Mouse (Mus musculus): ENCODE results near the gene Atp6v0d1. TPM values are rescaled to one million over a fixed set of nuclear protein-coding genes. Genes with fewer than 3 reads are reported as not detected.
A peak's percentile ranks its signal among the peaks of the same experiment; 100 is the strongest.

The Atp6v0d1 gene
- polyA plus RNA-seq, 1 experiment from 2014 or later, result 92.7 TPM

DNA sequence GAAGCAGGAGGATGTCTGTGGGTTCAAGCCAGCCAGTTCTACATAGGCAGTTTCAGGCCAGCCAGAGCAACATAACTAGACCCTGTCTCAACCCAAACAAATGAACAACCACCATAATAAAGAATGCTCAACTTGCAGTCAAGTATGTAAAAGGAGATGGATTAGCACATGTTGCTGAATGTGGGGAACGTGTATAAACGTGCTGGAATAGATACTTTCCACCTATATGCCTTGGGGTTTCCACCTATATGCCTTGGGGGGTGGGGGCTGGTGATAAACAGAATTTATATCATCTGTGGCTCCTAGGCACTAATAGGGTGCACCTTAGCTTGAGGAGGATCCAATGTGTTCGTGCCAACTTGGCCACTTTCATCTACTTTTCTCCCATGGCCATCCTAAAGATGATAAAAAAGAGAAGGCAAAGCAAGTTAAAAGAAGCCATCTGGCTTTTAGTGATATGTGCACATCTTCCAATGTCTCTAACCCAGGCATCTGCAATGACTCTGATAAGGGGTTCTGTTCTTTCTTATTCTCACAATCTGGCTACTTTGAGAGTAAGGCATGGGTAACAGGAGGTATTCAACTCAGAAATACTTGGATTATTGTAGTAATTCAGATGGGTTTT, 23.7 kb downstream of the Atp6v0d1 start:
- H3K27me3 ChIP-seq (replicated peaks; ENCODE audit: control insufficient read depth, insufficient read depth, low read length), result no peaks in the 10 kb centered on the region
- no peak overlapping the region for H3K9ac ChIP-seq (ENCODE audit: low read depth, low read length)
- DNase-seq (ENCODE audit: low spot score) (no peak), ATAC-seq (ENCODE audit: low read depth) (no peak)
- H3K4me1 ChIP-seq (ENCODE audit: control insufficient read depth, insufficient read depth, low read length), result 0 out of 2 replicates have a peak, but pooled peaks cover 13% of the 10 kb centered on the region
- WGBS, result 81% methylated on average over 3 of the region's 3 CpGs
- no peak overlapping the region for H3K4me2 ChIP-seq (ENCODE audit: low read depth, low read length)
- no peak overlapping the region for H3K4me3 ChIP-seq (ENCODE audit: low read depth, low read length)
- peaks cover 32% of the 10 kb centered on the region for H3K36me3 ChIP-seq (ENCODE audit: control insufficient read depth, insufficient read depth, low read length)
- H3K9me3 ChIP-seq (ENCODE audit: control insufficient read depth, low read length), result no peaks in the 10 kb centered on the region
- H3K27ac ChIP-seq (replicated peaks; ENCODE audit: low read depth, low read length), result no peak overlapping the region

DNA sequence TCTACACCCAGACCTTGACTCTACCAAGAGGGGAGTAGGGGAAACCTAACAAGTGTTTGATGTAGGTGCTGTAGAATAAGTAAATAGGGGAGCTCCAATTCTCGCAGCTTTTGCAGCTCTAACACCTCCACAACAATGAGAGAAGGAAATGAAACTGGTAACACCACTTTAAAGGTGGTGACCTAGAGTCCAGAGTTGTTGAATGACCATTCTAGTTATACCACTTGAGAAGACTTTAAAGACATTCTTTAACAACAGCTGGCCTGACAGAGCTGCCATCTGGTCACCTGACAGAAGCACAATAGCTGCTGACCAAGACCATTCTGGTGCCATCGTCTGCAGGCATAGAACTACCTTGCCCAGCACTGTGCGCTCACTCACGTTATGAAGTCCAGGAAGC, 26.9 kb downstream of the Atp6v0d1 start:
- WGBS, result 87% methylated on average over 4 of the region's 4 CpGs
- Histone ChIP-seq H3K9me3 (ENCODE audit: control insufficient read depth, low read length) (no peaks in the 10 kb centered on the region), H3K4me1 (ENCODE audit: control insufficient read depth, insufficient read depth, low read length) (no peaks in the 10 kb centered on the region), H3K4me2 (ENCODE audit: low read depth, low read length) (no peak overlapping the region), H3K27ac (replicated peaks; ENCODE audit: low read depth, low read length) (no peak overlapping the region), H3K36me3 (ENCODE audit: control insufficient read depth, insufficient read depth, low read length) (peaks cover 49% of the 10 kb centered on the region), H3K4me3 (ENCODE audit: low read depth, low read length) (no peak overlapping the region), H3K27me3 (replicated peaks; ENCODE audit: control insufficient read depth, insufficient read depth, low read length) (no peaks in the 10 kb centered on the region), H3K9ac (ENCODE audit: low read depth, low read length) (no peak overlapping the region)
- DNase-seq (ENCODE audit: low spot score), result no peak
- ATAC-seq (ENCODE audit: low read depth), result no peak

- H3K27me3 ChIP-seq (replicated peaks; ENCODE audit: control insufficient read depth, insufficient read depth, low read length), result no peaks in the 10 kb centered on the region
- H3K4me3 ChIP-seq (ENCODE audit: low read depth, low read length), result no peak overlapping the region
- no peak overlapping the region for H3K27ac ChIP-seq (replicated peaks; ENCODE audit: low read depth, low read length)
- WGBS, result 90% methylated on average over 6 of the region's 6 CpGs
- no peak overlapping the region for H3K4me2 ChIP-seq (ENCODE audit: low read depth, low read length)
- peaks cover 3% of the 10 kb centered on the region; the same call in 1 of the 2 replicates for H3K4me1 ChIP-seq (ENCODE audit: control insufficient read depth, insufficient read depth, low read length)
- no peak overlapping the region for H3K9ac ChIP-seq (ENCODE audit: low read depth, low read length)
- no peaks in the 10 kb centered on the region for H3K9me3 ChIP-seq (ENCODE audit: control insufficient read depth, low read length)
- no peak for ATAC-seq (ENCODE audit: low read depth)
- peaks cover 49% of the 10 kb centered on the region for H3K36me3 ChIP-seq (ENCODE audit: control insufficient read depth, insufficient read depth, low read length)
- no peak for DNase-seq (ENCODE audit: low spot score)
Measured at GRCm38 (mm10) chr8:105537011-105537677, 28.7 kb downstream of the Atp6v0d1 start.

DNA sequence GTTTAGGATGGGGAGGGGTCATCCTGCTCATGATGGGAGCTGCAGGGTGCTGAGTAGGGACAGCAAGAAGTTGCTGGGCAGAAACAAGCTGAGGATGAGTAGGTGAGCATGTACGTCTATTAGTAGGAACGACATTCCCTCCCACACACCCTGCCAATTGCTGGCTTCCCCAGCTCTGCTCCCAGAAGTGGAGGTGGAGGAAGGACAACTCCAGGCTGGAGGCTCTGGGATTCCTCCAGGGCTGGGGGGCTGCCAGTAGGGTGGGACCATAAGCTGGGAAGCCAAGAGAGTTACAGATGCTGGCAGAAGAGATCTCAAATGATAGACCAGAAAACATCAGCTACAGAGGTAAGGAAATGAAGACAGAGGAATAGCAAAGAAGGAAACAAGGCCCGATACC, 29.3 kb downstream of the Atp6v0d1 start:
- H3K9me3 ChIP-seq (ENCODE audit: control insufficient read depth, low read length), result no peaks in the 10 kb centered on the region

GRCm38 (mm10) chr8:105533892-105534329, 31.9 kb downstream of the Atp6v0d1 start:
- WGBS, result 0% methylated on average over 1 of the region's 1 CpGs
- Histone ChIP-seq H3K27me3 (replicated peaks; ENCODE audit: control insufficient read depth, insufficient read depth, low read length) (no peaks in the 10 kb centered on the region), H3K36me3 (ENCODE audit: control insufficient read depth, insufficient read depth, low read length) (peaks cover 46% of the 10 kb centered on the region), H3K9ac (ENCODE audit: low read depth, low read length) (0 out of 2 replicates have a peak overlapping the region, but pooled peaks have one; percentile 5), H3K27ac (replicated peaks; ENCODE audit: low read depth, low read length) (peak overlapping the region; percentile 22; the same call in 1 of the 2 replicates), H3K9me3 (ENCODE audit: control insufficient read depth, low read length) (no peaks in the 10 kb centered on the region), H3K4me1 (ENCODE audit: control insufficient read depth, insufficient read depth, low read length) (peaks cover 3% of the 10 kb centered on the region; the same call in 1 of the 2 replicates), H3K4me2 (ENCODE audit: low read depth, low read length) (no peak overlapping the region), H3K4me3 (ENCODE audit: low read depth, low read length) (no peak overlapping the region)
- peak; percentile 72; the same call in 1 of the 2 replicates for ATAC-seq (ENCODE audit: low read depth)
- peak; percentile 67 for DNase-seq (ENCODE audit: low spot score)

More for the DNA sequence above, 29.3 kb downstream of the Atp6v0d1 start:
- Histone ChIP-seq H3K4me2 (ENCODE audit: low read depth, low read length) (no peak overlapping the region), H3K27ac (replicated peaks; ENCODE audit: low read depth, low read length) (no peak overlapping the region), H3K4me1 (ENCODE audit: control insufficient read depth, insufficient read depth, low read length) (peaks cover 3% of the 10 kb centered on the region; the same call in 1 of the 2 replicates), H3K4me3 (ENCODE audit: low read depth, low read length) (no peak overlapping the region), H3K27me3 (replicated peaks; ENCODE audit: control insufficient read depth, insufficient read depth, low read length) (no peaks in the 10 kb centered on the region), H3K36me3 (ENCODE audit: control insufficient read depth, insufficient read depth, low read length) (peaks cover 45% of the 10 kb centered on the region), H3K9ac (ENCODE audit: low read depth, low read length) (no peak overlapping the region)
- no peak for ATAC-seq (ENCODE audit: low read depth)
- DNase-seq (ENCODE audit: low spot score), result no peak
- 90% methylated on average over 3 of the region's 3 CpGs for WGBS

- Histone ChIP-seq H3K36me3 (ENCODE audit: control insufficient read depth, insufficient read depth, low read length) (peaks cover 46% of the 10 kb centered on the region), H3K4me3 (ENCODE audit: low read depth, low read length) (no peak overlapping the region), H3K27me3 (replicated peaks; ENCODE audit: control insufficient read depth, insufficient read depth, low read length) (no peaks in the 10 kb centered on the region), H3K4me1 (ENCODE audit: control insufficient read depth, insufficient read depth, low read length) (peaks cover 3% of the 10 kb centered on the region; the same call in 1 of the 2 replicates), H3K27ac (replicated peaks; ENCODE audit: low read depth, low read length) (peak overlapping the region; percentile 22; the same call in 1 of the 2 replicates), H3K4me2 (ENCODE audit: low read depth, low read length) (no peak overlapping the region), H3K9ac (ENCODE audit: low read depth, low read length) (0 out of 2 replicates have a peak overlapping the region, but pooled peaks have one; percentile 5), H3K9me3 (ENCODE audit: control insufficient read depth, low read length) (no peaks in the 10 kb centered on the region)
- DNase-seq (ENCODE audit: low spot score) (no peak), ATAC-seq (ENCODE audit: low read depth) (no peak)
- 21% methylated on average over 2 of the region's 2 CpGs for WGBS
Measured at GRCm38 (mm10) chr8:105533439-105533838, 32.4 kb downstream of the Atp6v0d1 start.

DNA sequence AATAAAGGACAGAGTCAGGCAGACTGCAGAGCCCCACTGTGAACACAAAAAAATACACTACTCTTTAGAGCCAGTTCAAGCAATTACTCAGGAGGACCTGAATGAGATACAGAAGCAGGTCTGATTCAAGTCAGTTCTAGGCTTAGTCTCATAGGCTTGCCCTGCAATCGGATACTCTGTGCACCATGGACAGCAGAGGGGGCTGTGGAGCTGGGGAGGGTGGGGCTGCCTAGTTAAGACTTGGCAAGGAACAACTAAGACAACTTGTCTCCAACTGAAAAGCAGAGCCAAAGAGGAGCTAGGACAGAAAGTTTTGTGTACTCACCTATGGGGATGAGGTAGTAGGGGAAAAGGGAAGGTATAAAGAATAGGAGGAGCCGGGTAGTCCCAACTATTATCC, 34.1 kb downstream of the Atp6v0d1 start:
- 55% methylated on average over 2 of the region's 2 CpGs for WGBS
- ATAC-seq (ENCODE audit: low read depth) (no peak), DNase-seq (ENCODE audit: low spot score) (no peak)
- H3K4me1 ChIP-seq (ENCODE audit: control insufficient read depth, insufficient read depth, low read length), result peaks cover 3% of the 10 kb centered on the region; the same call in 1 of the 2 replicates
- peaks cover 35% of the 10 kb centered on the region for H3K36me3 ChIP-seq (ENCODE audit: control insufficient read depth, insufficient read depth, low read length)
- no peaks in the 10 kb centered on the region for H3K27me3 ChIP-seq (replicated peaks; ENCODE audit: control insufficient read depth, insufficient read depth, low read length)
- H3K4me3 ChIP-seq (ENCODE audit: low read depth, low read length), result no peak overlapping the region
- H3K9me3 ChIP-seq (ENCODE audit: control insufficient read depth, low read length), result no peaks in the 10 kb centered on the region
- no peak overlapping the region for H3K9ac ChIP-seq (ENCODE audit: low read depth, low read length)
- no peak overlapping the region for H3K27ac ChIP-seq (replicated peaks; ENCODE audit: low read depth, low read length)
- no peak overlapping the region for H3K4me2 ChIP-seq (ENCODE audit: low read depth, low read length)

- Histone ChIP-seq H3K9ac (ENCODE audit: low read depth, low read length) (no peak overlapping the region), H3K4me2 (ENCODE audit: low read depth, low read length) (no peak overlapping the region), H3K27ac (replicated peaks; ENCODE audit: low read depth, low read length) (no peak overlapping the region), H3K36me3 (ENCODE audit: control insufficient read depth, insufficient read depth, low read length) (peaks cover 36% of the 10 kb centered on the region), H3K4me3 (ENCODE audit: low read depth, low read length) (no peak overlapping the region), H3K4me1 (ENCODE audit: control insufficient read depth, insufficient read depth, low read length) (peaks cover 3% of the 10 kb centered on the region; the same call in 1 of the 2 replicates), H3K9me3 (ENCODE audit: control insufficient read depth, low read length) (no peaks in the 10 kb centered on the region), H3K27me3 (replicated peaks; ENCODE audit: control insufficient read depth, insufficient read depth, low read length) (no peaks in the 10 kb centered on the region)
- WGBS, result 87% methylated on average over 3 of the region's 3 CpGs
- ATAC-seq (ENCODE audit: low read depth) (no peak), DNase-seq (ENCODE audit: low spot score) (no peak)
Measured at GRCm38 (mm10) chr8:105529271-105529670, 36.6 kb downstream of the Atp6v0d1 start.

All from embryonic facial prominence, embryonic 14.5 days (tissue).